In the genomic region with DNA sequence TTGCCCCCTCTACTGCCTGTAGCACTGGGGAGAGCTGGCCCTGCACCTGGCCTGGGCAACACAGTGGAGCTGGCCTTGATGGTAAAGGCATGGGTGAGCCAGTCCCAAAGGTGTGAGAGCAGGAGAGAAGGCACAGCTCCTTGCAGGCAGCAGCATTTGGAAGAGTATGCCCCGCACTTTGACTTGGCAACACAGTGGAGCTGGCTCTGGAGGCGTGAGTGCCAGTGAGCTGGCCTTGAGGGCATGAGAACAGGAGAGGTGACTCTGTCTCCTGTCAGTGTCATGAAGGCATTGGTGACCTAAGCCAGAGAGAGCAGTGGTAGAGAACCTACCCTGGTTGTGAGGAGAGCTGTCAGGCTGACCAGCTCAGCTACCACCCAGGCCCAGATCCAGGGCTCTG, we compare ENCODE assay signal across 19 mouse cellular contexts. TPM values are rescaled to one million over a fixed set of nuclear protein-coding genes. Genes with fewer than 3 reads are reported as not detected.
DNase-seq lines count a peak whose midpoint lies in the region; ATAC-seq and TF ChIP-seq lines count a peak whose summit lies in the region.
"Had no signal": no experiment of that assay in that cellular context is flagged by ENCODE, and none has a peak within 500 bp of the region (broad histone marks: within the 10 kb centered on the region; RNA-seq: fewer than 3 reads in every experiment).

No protein-coding gene starts in this region.

- peak; percentile 34 to 44 for DNase-seq in cerebellum, adult 2 months
- no peak for DNase-seq in cerebellum, postnatal 14 days
- peak; percentile 33 to 40 for DNase-seq in heart, adult 9 months (ENCODE audit: low spot score in 2 of 2)
- DNase-seq in heart, adult 8-10 months (ENCODE audit: low spot score) = no peak
- DNase-seq in stomach, postnatal 0 days (ENCODE audit: low spot score) = no peak
- DNase-seq in thymus, postnatal 25 days = no peak
- DNase-seq in T-cell, adult 2 months (ENCODE audit: low spot score) = no peak
- DNase-seq: kidney, adult 18-20 months; kidney, postnatal 25 days; lung, embryonic 14.5 days; right cerebral cortex, postnatal 4 days had no signal

- 0 out of 2 replicates have a peak, but pooled peaks have one; percentile 6 for ATAC-seq in stomach, embryonic 14.5 days (ENCODE audit: insufficient number of reproducible peaks, insufficient read depth, low FRiP score, low read depth)
- ATAC-seq in stomach, postnatal 0 days (ENCODE audit: low FRiP score, low TSS enrichment) = no peak
- ATAC-seq: CD4-positive, CD25-positive, alpha-beta regulatory T cell, adult 4 months; midbrain, embryonic 13.5 days had no signal

- peaks cover 13% of the 10 kb centered on the region for H3K4me1 ChIP-seq in cerebellum, adult 2 months (ENCODE audit: control insufficient read depth, insufficient read depth, low read length)
- H3K4me1 ChIP-seq in stomach, embryonic 14.5 days (ENCODE audit: control insufficient read depth, insufficient read depth, low read length) = no peaks in the 10 kb centered on the region
- no peaks in the 10 kb centered on the region for H3K4me1 ChIP-seq in stomach, postnatal 0 days (replicated peaks; ENCODE audit: control insufficient read depth, insufficient read depth)
- H3K4me1 ChIP-seq: embryonic facial prominence, embryonic 13.5 days; midbrain, embryonic 13.5 days had no signal

- no peak for TF ChIP-seq POLR2A in cerebellum, adult 2 months (IDR thresholded peaks at IDR 0.05; ENCODE audit: borderline replicate concordance, insufficient read depth, low read length)

- 4% methylated on average over 2 of the region's 2 CpGs for WGBS in cerebellum, adult 2 months
- 92% methylated on average over 2 of the region's 2 CpGs for WGBS in stomach, embryonic 14.5 days
- 93% methylated on average over 2 of the region's 2 CpGs for WGBS in stomach, postnatal 0 days

- H3K4me3 ChIP-seq in cerebellum, adult 2 months (replicated peaks; ENCODE audit: insufficient read depth, low read depth, low read length) = no peak overlapping the region
- H3K4me3 ChIP-seq in stomach, embryonic 14.5 days (ENCODE audit: low read depth, low read length) = no peak overlapping the region
- H3K4me3 ChIP-seq in stomach, postnatal 0 days (ENCODE audit: low read depth, low read length) = no peak overlapping the region
- H3K4me3 ChIP-seq: embryonic facial prominence, embryonic 13.5 days; left cerebral cortex, adult 2 months; midbrain, embryonic 13.5 days; myocyte had no signal

- no peak for TF ChIP-seq CTCF in cerebellum, adult 2 months (IDR thresholded peaks at IDR 0.05; ENCODE audit: borderline replicate concordance, insufficient read depth, low read depth, low read length)
- no peak for TF ChIP-seq CTCF in stomach, postnatal 0 days (IDR thresholded peaks at IDR 0.05; ENCODE audit: low read depth)

- no peaks in the 10 kb centered on the region for H3K36me3 ChIP-seq in stomach, embryonic 14.5 days (ENCODE audit: control insufficient read depth, insufficient read depth, low read length)
- no peaks in the 10 kb centered on the region for H3K36me3 ChIP-seq in stomach, postnatal 0 days (ENCODE audit: control insufficient read depth, insufficient read depth, low read length)
- H3K36me3 ChIP-seq: embryonic facial prominence, embryonic 13.5 days; midbrain, embryonic 13.5 days had no signal

- no peak overlapping the region for H3K9ac ChIP-seq in stomach, embryonic 14.5 days (replicated peaks; ENCODE audit: low read depth, low read length)
- no peak overlapping the region for H3K9ac ChIP-seq in stomach, postnatal 0 days (ENCODE audit: low read length)
- H3K9ac ChIP-seq: embryonic facial prominence, embryonic 13.5 days; lung, embryonic 14.5 days; midbrain, embryonic 13.5 days had no signal

- no peak overlapping the region for H3K27ac ChIP-seq in cerebellum, adult 2 months (ENCODE audit: insufficient read depth, low read length)
- H3K27ac ChIP-seq in stomach, embryonic 14.5 days (ENCODE audit: low read length) = no peak overlapping the region
- no peak overlapping the region for H3K27ac ChIP-seq in stomach, postnatal 0 days (replicated peaks)
- H3K27ac ChIP-seq: embryonic facial prominence, embryonic 13.5 days; left cerebral cortex, adult 2 months; macrophage; midbrain, embryonic 13.5 days had no signal

- no peaks in the 10 kb centered on the region for H3K9me3 ChIP-seq in stomach, embryonic 14.5 days (ENCODE audit: control insufficient read depth, low read depth, low read length)
- no peaks in the 10 kb centered on the region for H3K9me3 ChIP-seq in stomach, postnatal 0 days (ENCODE audit: control insufficient read depth, low read length)
- H3K9me3 ChIP-seq: embryonic facial prominence, embryonic 13.5 days; G1E; midbrain, embryonic 13.5 days had no signal

- TF ChIP-seq EP300 in stomach, postnatal 0 days (optimal IDR thresholded peaks at IDR 0.05) = no peak

- H3K4me2 ChIP-seq in stomach, embryonic 14.5 days (replicated peaks; ENCODE audit: low read depth, low read length) = no peak overlapping the region
- H3K4me2 ChIP-seq in stomach, postnatal 0 days (replicated peaks; ENCODE audit: low read depth) = no peak overlapping the region
- H3K4me2 ChIP-seq: embryonic facial prominence, embryonic 13.5 days; lung, embryonic 14.5 days; midbrain, embryonic 13.5 days had no signal

- no peaks in the 10 kb centered on the region for H3K27me3 ChIP-seq in cerebellum, adult 2 months (ENCODE audit: control insufficient read depth, insufficient read depth, low read length)
- H3K27me3 ChIP-seq in stomach, embryonic 14.5 days (ENCODE audit: control insufficient read depth, insufficient read depth, low read length) = no peaks in the 10 kb centered on the region
- H3K27me3 ChIP-seq in stomach, postnatal 0 days (ENCODE audit: control insufficient read depth, insufficient read depth, low read length) = no peaks in the 10 kb centered on the region
- H3K27me3 ChIP-seq: embryonic facial prominence, embryonic 13.5 days; midbrain, embryonic 13.5 days had no signal

RNA-seq across cellular contexts. Expression of a gene that starts 49.4 kb away (rescaled TPM):
- 97.4 and 105 TPM in 2 replicates for polyA plus RNA-seq in cerebellum, adult 2 months (2012; rRNA removed)
- 10 to 100 TPM; 27.8 to 37.4 (median 29.4) TPM for total RNA-seq in heart, adult 8-10 months (2022)
- 94.8 and 98.3 TPM in 2 replicates for polyA plus RNA-seq in stomach, embryonic 14.5 days (2014; fragmentation: Nextera tagmentation; extraction: Ambion mirVana)
- polyA plus RNA-seq in stomach, postnatal 0 days (2015; fragmentation: Nextera tagmentation; extraction: Ambion mirVana) = 38.4 and 44.4 TPM in 2 replicates

Comparison
In these comparisons a context has a peak if more than half of its experiments do, and no peak if none do; other contexts are left out.
1. DNase-seq: peak in cerebellum, adult 2 months (2 of 2) and heart, adult 9 months (2 of 2); none in cerebellum, postnatal 14 days (0 of 2), heart, adult 8-10 months (single experiment), stomach, postnatal 0 days (single experiment), thymus, postnatal 25 days (single experiment) and T-cell, adult 2 months (single experiment).